Mouse (Mus musculus) hindbrain, postnatal 0 days (tissue): ENCODE measurements around the gene Ncoa1. TPM values are rescaled to one million over a fixed set of nuclear protein-coding genes. Genes with fewer than 3 reads are reported as not detected.

Experiments
- ATAC-seq: fragments of 200-750 bp; cut with Nextera tagmentation; 2 replicates; pipeline ENCODE4 v1.8.0; 2017; ENCODE audit warnings: mild to moderate bottlenecking, moderate TSS enrichment, moderate library complexity
- DNase-seq: peaks from one replicate; pipeline ENCODE4 v3.0.0-alpha.2; 2015; ENCODE audit warnings: low spot score
- H3K27ac ChIP-seq: fragments of 300-500 bp; sonication (generic); 2 replicates; pipeline ENCODE4 v1.5.1; 2014; ENCODE audit warnings: mild to moderate bottlenecking
- H3K27me3 ChIP-seq: fragments of 300-500 bp; sonication (generic); 2 replicates; pipeline ENCODE4 v1.6.1; 2014; ENCODE audit warnings: low read length, mixed read lengths; ENCODE audit not compliant: insufficient read depth
- H3K36me3 ChIP-seq: fragments of 300-500 bp; sonication (generic); 2 replicates; pipeline ENCODE4 v1.6.1; 2014; ENCODE audit warnings: low read length, mixed read lengths; ENCODE audit not compliant: insufficient read depth
- H3K4me1 ChIP-seq: fragments of 300-500 bp; sonication (generic); 2 replicates; pipeline ENCODE4 v1.6.1; 2014; ENCODE audit warnings: antibody characterized with exemption, low read length, mixed read lengths; ENCODE audit not compliant: insufficient read depth
- H3K4me2 ChIP-seq: fragments of 300-500 bp; sonication (generic); 2 replicates; pipeline ENCODE4 v1.6.1; 2014; ENCODE audit warnings: low read depth, mild to moderate bottlenecking, low read length, moderate library complexity, mixed read lengths
- H3K4me3 ChIP-seq: fragments of 300-500 bp; sonication (generic); 2 replicates; pipeline ENCODE4 v1.5.1; 2014; ENCODE audit warnings: low read length
- H3K9ac ChIP-seq: fragments of 300-500 bp; sonication (generic); replicated peaks from 2 replicates; pipeline ENCODE4 v1.6.1; 2014; ENCODE audit warnings: mild to moderate bottlenecking, low read length, moderate library complexity, mixed read lengths
- H3K9me3 ChIP-seq: fragments of 300-500 bp; sonication (generic); 2 replicates; pipeline ENCODE4 v1.6.1; 2016; ENCODE audit warnings: low read length, mixed read lengths
- CTCF ChIP-seq: IDR thresholded peaks from 2 replicates; pipeline ENCODE4 v1.5.1; 2016; ENCODE audit warnings: antibody characterized with exemption, control low read depth, low read depth
- WGBS: fragments of 180-500 bp; shearing (Covaris S2); extraction: QIAGEN DNeasy Blood & Tissue Kit; methylation state at CpG from one replicate; pipeline ENCODE4 v1.1.7; 2014; 5-methylcytosine and 5-hydroxymethylcytosine counted together
- polyA plus RNA-seq: library from polyadenylated mRNA; unstranded; fragments of >200 nt; fragmentation: Nextera tagmentation; extraction: Ambion mirVana; gene quantifications from 2 replicates; pipeline ENCODE4 v1.2.1, GENCODE M21; 2015
- total RNA-seq: library from RNA; depleted of rRNA; stranded (reverse); fragments of >200 nt; gene quantifications from 2 replicates; pipeline ENCODE4 v1.2.3, GENCODE M21; 2014

Gene Ncoa1
- total and polyA plus RNA-seq, 2 experiments from 2014 or later, result 14.2 to 38.5 TPM

GRCm38 (mm10) chr12:4237481-4237880 is 239.5 kb downstream of the Ncoa1 start:
- 96% methylated on average over 15 of the region's 15 CpGs for WGBS
- H3K36me3 ChIP-seq, result no peaks in the 10 kb centered on the region
- H3K27ac ChIP-seq, result no peak overlapping the region
- DNase-seq (no peak), ATAC-seq (no peak)
- no peak for TF ChIP-seq CTCF
- H3K9ac ChIP-seq, result no peak overlapping the region
- 0 out of 2 replicates have a peak, but pooled peaks cover 4% of the 10 kb centered on the region for H3K4me1 ChIP-seq
- H3K9me3 ChIP-seq, result no peaks in the 10 kb centered on the region
- no peak overlapping the region for H3K4me3 ChIP-seq
- H3K27me3 ChIP-seq, result no peaks in the 10 kb centered on the region
- no peak overlapping the region for H3K4me2 ChIP-seq

GRCm38 (mm10) chr12:4233572-4234508 is 243.1 kb downstream of the Ncoa1 start, which contains the start of the genes Ptrhd1 and Cenpo:
Ptrhd1 (plus strand) TSS chr12:4234027.
Cenpo (minus strand) TSS chr12:4234294.
- Histone ChIP-seq H3K27me3 (no peaks in the 10 kb centered on the region), H3K9me3 (no peaks in the 10 kb centered on the region), H3K4me1 (0 out of 2 replicates have a peak, but pooled peaks cover 4% of the 10 kb centered on the region), H3K9ac (peak within 1 kb of the TSS; percentile 70), H3K27ac (peak within 1 kb of the TSS; percentile 98), H3K36me3 (no peaks in the 10 kb centered on the region), H3K4me2 (peak within 1 kb of the TSS; percentile 84), H3K4me3 (peak within 1 kb of the TSS; percentile 69)
- peak; percentile 99 for ATAC-seq
- DNase-seq, result peak; percentile 97
- TF ChIP-seq CTCF, result peak; percentile 18; the same call in 1 of the 2 replicates
- under 1% methylated on average over 50 of the region's 50 CpGs for WGBS

- H3K27me3 ChIP-seq, result no peaks in the 10 kb centered on the region
- H3K4me3 ChIP-seq, result peak overlapping the region; percentile 69
- no peak overlapping the region; the same call in 1 of the 2 replicates for H3K9ac ChIP-seq
- no peaks in the 10 kb centered on the region for H3K9me3 ChIP-seq
- no peak overlapping the region for H3K27ac ChIP-seq
- DNase-seq (no peak), ATAC-seq (no peak)
- TF ChIP-seq CTCF, result no peak
- no peaks in the 10 kb centered on the region for H3K36me3 ChIP-seq
- H3K4me1 ChIP-seq, result 0 out of 2 replicates have a peak, but pooled peaks cover 4% of the 10 kb centered on the region
- WGBS, result 50% methylated on average over 4 of the region's 4 CpGs
- peak overlapping the region; percentile 84 for H3K4me2 ChIP-seq
These were observed 244.2 kb downstream of the Ncoa1 start for GRCm38 (mm10) chr12:4232777-4233176.

GRCm38 (mm10) chr12:4230156-4230555 is 246.8 kb downstream of the Ncoa1 start:
- no peak overlapping the region for H3K4me3 ChIP-seq
- peaks cover 4% of the 10 kb centered on the region; the same call in 1 of the 2 replicates for H3K36me3 ChIP-seq
- H3K4me2 ChIP-seq, result no peak overlapping the region
- 0 out of 2 replicates have a peak, but pooled peaks cover 4% of the 10 kb centered on the region for H3K4me1 ChIP-seq
- WGBS, result 95% methylated on average over 7 of the region's 7 CpGs
- no peaks in the 10 kb centered on the region for H3K27me3 ChIP-seq
- TF ChIP-seq CTCF, result no peak
- no peak overlapping the region for H3K27ac ChIP-seq
- DNase-seq, result no peak
- no peak for ATAC-seq
- no peak overlapping the region for H3K9ac ChIP-seq
- H3K9me3 ChIP-seq, result no peaks in the 10 kb centered on the region

GRCm38 (mm10) chr12:4212908-4213307 is 264.1 kb downstream of the Ncoa1 start:
- no peak for TF ChIP-seq CTCF
- 52% methylated on average over 8 of the region's 8 CpGs for WGBS
- Histone ChIP-seq H3K9me3 (no peaks in the 10 kb centered on the region), H3K27me3 (no peaks in the 10 kb centered on the region), H3K4me1 (no peaks in the 10 kb centered on the region), H3K4me2 (no peak overlapping the region), H3K27ac (no peak overlapping the region), H3K36me3 (peaks cover 59% of the 10 kb centered on the region; the same call in 1 of the 2 replicates), H3K9ac (no peak overlapping the region), H3K4me3 (no peak overlapping the region)
- ATAC-seq, result no peak
- no peak for DNase-seq

GRCm38 (mm10) chr12:4211174-4211573 is 265.8 kb downstream of the Ncoa1 start:
- H3K9me3 ChIP-seq, result no peaks in the 10 kb centered on the region
- ATAC-seq (no peak), DNase-seq (no peak)
- H3K36me3 ChIP-seq, result peaks cover 62% of the 10 kb centered on the region; the same call in 1 of the 2 replicates
- no peak overlapping the region for H3K4me3 ChIP-seq
- H3K27me3 ChIP-seq, result no peaks in the 10 kb centered on the region
- H3K4me1 ChIP-seq, result no peaks in the 10 kb centered on the region
- no peak for TF ChIP-seq CTCF
- WGBS, result 88% methylated on average over 9 of the region's 9 CpGs
- no peak overlapping the region for H3K9ac ChIP-seq
- no peak overlapping the region for H3K4me2 ChIP-seq
- no peak overlapping the region for H3K27ac ChIP-seq
